Mouse (Mus musculus) liver, embryonic 15.5 days (tissue): ENCODE results near the gene Psmd6. TPM values are rescaled to one million over a fixed set of nuclear protein-coding genes. Genes with fewer than 3 reads are reported as not detected.
A peak's percentile ranks its signal among the peaks of the same experiment; 100 is the strongest.

Experiments used
- ATAC-seq: fragments of 200-750 bp; cut with Nextera tagmentation; 2 replicates; pipeline ENCODE4 v1.8.0; 2017; ENCODE audit warnings: moderate number of reproducible peaks, mild to moderate bottlenecking, moderate library complexity; ENCODE audit not compliant: insufficient read depth
- H3K27ac ChIP-seq: fragments of 300-500 bp; sonication (generic); replicated peaks from 2 replicates; pipeline ENCODE4 v1.5.1; 2015; ENCODE audit warnings: mild to moderate bottlenecking, inconsistent platforms
- H3K27me3 ChIP-seq: fragments of 300-500 bp; sonication (generic); 2 replicates; pipeline ENCODE4 v1.6.1; 2015; ENCODE audit warnings: mild to moderate bottlenecking, inconsistent platforms
- H3K36me3 ChIP-seq: fragments of 300-500 bp; sonication (generic); replicated peaks from 2 replicates; pipeline ENCODE4 v1.6.1; 2015; ENCODE audit warnings: moderate library complexity, mild to moderate bottlenecking, inconsistent platforms
- H3K4me1 ChIP-seq: fragments of 300-500 bp; sonication (generic); replicated peaks from 2 replicates; pipeline ENCODE4 v1.6.1; 2015; ENCODE audit warnings: inconsistent platforms
- H3K4me2 ChIP-seq: fragments of 300-500 bp; sonication (generic); 2 replicates; pipeline ENCODE4 v1.6.1; 2015; ENCODE audit warnings: moderate library complexity, mild to moderate bottlenecking, inconsistent platforms
- H3K4me3 ChIP-seq: fragments of 300-500 bp; sonication (generic); replicated peaks from 2 replicates; pipeline ENCODE4 v1.5.1; 2015; ENCODE audit warnings: mild to moderate bottlenecking, inconsistent platforms
- H3K9ac ChIP-seq: fragments of 300-500 bp; sonication (generic); 2 replicates; pipeline ENCODE4 v1.6.1; 2015; ENCODE audit warnings: moderate library complexity, mild to moderate bottlenecking, inconsistent platforms
- H3K9me3 ChIP-seq: fragments of 300-500 bp; sonication (generic); replicated peaks from 2 replicates; pipeline ENCODE4 v1.6.1; 2016; ENCODE audit warnings: inconsistent platforms
- WGBS: fragments of 180-500 bp; shearing (Covaris S2); methylation state at CpG from one replicate; pipeline ENCODE4 v1.1.7; 2015; ENCODE audit warnings: mixed read lengths; ENCODE audit not compliant: insufficient replicate concordance; 5-methylcytosine and 5-hydroxymethylcytosine counted together
- polyA plus RNA-seq: library from polyadenylated mRNA; unstranded; fragments of >200 nt; fragmentation: Nextera tagmentation; extraction: Ambion mirVana; gene quantifications from 2 replicates; pipeline ENCODE4 v1.2.1, GENCODE M21; 2015

The Psmd6 gene
- 107 and 116 TPM in 2 replicates for polyA plus RNA-seq

DNA sequence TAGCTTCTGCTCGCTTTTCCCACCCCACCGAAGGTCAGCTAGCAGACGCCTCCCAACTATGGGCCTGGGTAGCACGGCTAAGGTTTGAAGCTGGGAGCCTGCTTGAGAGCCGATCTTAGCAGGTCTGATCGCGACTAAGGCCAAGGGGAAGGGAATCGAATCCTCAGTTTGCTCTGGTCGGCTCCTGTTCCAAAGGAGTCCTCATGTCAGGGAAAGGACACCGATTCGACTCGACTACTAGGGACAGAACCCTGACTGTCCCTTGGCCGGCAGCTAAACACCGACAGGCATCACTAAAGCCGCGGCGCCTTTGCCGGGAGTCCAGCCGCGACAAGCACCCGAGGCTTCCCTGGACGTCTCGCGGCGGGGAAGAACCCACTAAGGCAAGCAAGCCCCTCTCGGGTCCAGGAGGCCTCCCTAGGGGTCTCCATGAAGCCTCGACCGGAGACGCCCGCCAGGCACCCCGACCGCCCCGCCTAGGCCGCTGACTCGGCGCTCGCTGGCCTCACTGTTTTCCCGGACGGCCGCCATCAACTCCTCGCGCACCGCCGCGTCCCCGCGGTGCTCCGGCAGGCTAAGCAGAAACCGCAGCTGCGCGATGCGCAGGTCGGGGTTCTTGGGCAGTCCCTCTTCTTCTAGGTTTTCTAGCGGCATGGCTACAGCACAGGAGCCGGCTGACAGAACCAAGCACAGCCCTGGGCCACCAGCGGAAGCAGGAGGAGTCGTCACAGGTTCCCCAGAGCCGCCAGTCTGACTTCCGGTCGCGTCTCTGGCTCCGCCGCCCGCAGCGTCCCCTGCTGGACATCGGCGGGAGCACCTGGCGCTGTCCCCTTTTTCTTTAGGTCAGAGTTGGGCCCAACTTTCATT is at the start of gene Psmd6:
TSS of gene Psmd6 (minus strand) at position 755 of the 867 bp plus-strand sequence.
- peaks cover 16% of the 10 kb centered on the region for H3K4me1 ChIP-seq
- peaks cover 36% of the 10 kb centered on the region for H3K36me3 ChIP-seq
- no peaks in the 10 kb centered on the region for H3K27me3 ChIP-seq
- WGBS: under 1% methylated on average over 67 of the region's 68 CpGs
- ATAC-seq: peak; percentile 93
- H3K27ac ChIP-seq: peak within 1 kb of the TSS; percentile 75
- H3K9me3 ChIP-seq: no peaks in the 10 kb centered on the region
- H3K9ac ChIP-seq: peak within 1 kb of the TSS; percentile 85
- peak within 1 kb of the TSS; percentile 77 for H3K4me2 ChIP-seq
- peak within 1 kb of the TSS; percentile 95 for H3K4me3 ChIP-seq

DNA sequence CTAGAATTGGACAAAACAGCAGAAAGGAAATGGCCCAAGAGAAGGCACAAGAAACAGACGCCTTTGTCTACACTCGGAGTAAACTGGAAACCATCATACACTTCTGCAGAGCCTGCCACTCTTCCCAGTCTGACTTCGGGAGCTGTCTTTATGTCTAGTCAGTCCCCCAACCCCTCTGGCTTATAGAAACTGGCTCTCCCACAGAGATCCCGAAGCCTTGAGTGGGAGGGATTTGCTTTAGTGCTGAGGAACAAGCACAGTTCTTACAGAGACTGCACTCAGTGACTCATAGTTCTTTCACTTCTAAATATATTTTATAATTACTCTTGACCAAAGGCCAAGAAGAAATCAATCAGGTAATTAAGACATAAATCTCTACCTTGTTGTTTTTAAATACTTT is 10.1 kb downstream of the Psmd6 start:
- H3K4me1 ChIP-seq: no peaks in the 10 kb centered on the region
- no peaks in the 10 kb centered on the region for H3K27me3 ChIP-seq
- no peak overlapping the region for H3K4me3 ChIP-seq
- H3K9me3 ChIP-seq: no peaks in the 10 kb centered on the region
- WGBS: 70% methylated on average over 4 of the region's 4 CpGs
- H3K36me3 ChIP-seq: peaks cover 51% of the 10 kb centered on the region
- ATAC-seq: no peak
- no peak overlapping the region for H3K27ac ChIP-seq
- H3K9ac ChIP-seq: no peak overlapping the region
- H3K4me2 ChIP-seq: no peak overlapping the region

- no peaks in the 10 kb centered on the region; the same call in 1 of the 2 replicates for H3K4me1 ChIP-seq
- H3K27me3 ChIP-seq: no peaks in the 10 kb centered on the region
- H3K36me3 ChIP-seq: peaks cover 18% of the 10 kb centered on the region; the same call in 1 of the 2 replicates
- H3K9me3 ChIP-seq: no peaks in the 10 kb centered on the region
- 72% methylated on average over 2 of the region's 2 CpGs for WGBS
- no peak for ATAC-seq
- H3K4me3 ChIP-seq: no peak overlapping the region
- no peak overlapping the region for H3K9ac ChIP-seq
- H3K27ac ChIP-seq: no peak overlapping the region
- H3K4me2 ChIP-seq: no peak overlapping the region
These were observed 15.9 kb downstream of the Psmd6 start for GRCm38 (mm10) chr14:14104930-14105318.

GRCm38 (mm10) chr14:14104213-14104929 is 16.4 kb downstream of the Psmd6 start:
- H3K4me2 ChIP-seq: no peak overlapping the region
- no peak overlapping the region for H3K27ac ChIP-seq
- H3K27me3 ChIP-seq: no peaks in the 10 kb centered on the region
- no peaks in the 10 kb centered on the region; the same call in 1 of the 2 replicates for H3K4me1 ChIP-seq
- no peaks in the 10 kb centered on the region for H3K9me3 ChIP-seq
- peaks cover 20% of the 10 kb centered on the region; the same call in 1 of the 2 replicates for H3K36me3 ChIP-seq
- WGBS: 60% methylated on average over 13 of the region's 13 CpGs
- no peak overlapping the region for H3K4me3 ChIP-seq
- ATAC-seq: no peak
- H3K9ac ChIP-seq: no peak overlapping the region

DNA sequence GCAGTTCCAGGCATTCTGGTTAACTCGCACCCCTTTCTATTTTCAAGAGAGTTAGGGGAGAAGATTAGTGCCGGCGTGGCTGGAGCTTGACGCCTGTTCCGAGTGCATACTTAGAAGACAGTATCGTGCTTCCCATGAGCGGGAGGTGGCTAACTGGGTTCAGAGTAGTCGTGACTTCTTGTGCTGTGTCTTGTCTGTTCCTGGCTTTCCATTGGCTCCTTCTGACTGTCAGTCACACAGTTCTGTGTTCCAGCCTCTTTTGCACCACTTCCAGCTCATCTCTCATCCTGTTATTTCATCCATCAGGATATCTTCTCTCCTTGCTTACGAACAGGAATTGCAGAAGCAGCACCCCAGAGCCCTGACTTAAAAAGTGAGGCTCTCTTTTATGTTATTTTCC is 19.5 kb downstream of the Psmd6 start:
- 77% methylated on average over 9 of the region's 9 CpGs for WGBS
- ATAC-seq: no peak

DNA sequence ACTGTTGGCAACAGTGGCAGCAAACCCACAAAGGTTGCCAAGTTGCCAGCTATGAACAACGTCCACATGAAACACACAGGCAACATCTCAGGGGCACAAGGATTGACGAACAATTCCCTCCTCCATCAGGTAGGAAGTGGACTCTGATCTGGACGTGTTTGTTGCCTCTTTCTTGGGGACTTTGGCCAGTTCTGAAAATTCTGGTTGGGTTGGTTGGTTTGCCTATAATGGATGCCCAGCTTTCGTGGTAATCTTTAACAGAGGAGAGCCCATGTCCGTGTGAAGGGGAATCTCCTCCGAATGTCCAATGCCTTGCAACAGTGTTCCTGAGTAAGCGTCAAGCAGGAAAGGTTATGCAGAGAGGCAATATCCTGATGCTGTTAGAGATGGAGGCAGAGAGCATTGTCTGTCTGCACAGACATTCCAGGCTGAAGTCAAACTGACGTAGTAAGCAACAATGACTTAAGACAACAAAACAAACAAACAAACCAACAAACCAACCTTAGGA is 20.0 kb downstream of the Psmd6 start:
- Histone ChIP-seq H3K4me2 (no peak overlapping the region), H3K4me3 (no peak overlapping the region), H3K27me3 (no peaks in the 10 kb centered on the region), H3K9me3 (no peaks in the 10 kb centered on the region), H3K4me1 (no peaks in the 10 kb centered on the region; the same call in 1 of the 2 replicates), H3K36me3 (peaks cover 37% of the 10 kb centered on the region), H3K27ac (no peak overlapping the region), H3K9ac (no peak overlapping the region)
- 69% methylated on average over 8 of the region's 8 CpGs for WGBS
- no peak for ATAC-seq

More for the DNA sequence above, 19.5 kb downstream of the Psmd6 start:
- Histone ChIP-seq H3K4me1 (no peaks in the 10 kb centered on the region; the same call in 1 of the 2 replicates), H3K36me3 (peaks cover 32% of the 10 kb centered on the region), H3K27me3 (no peaks in the 10 kb centered on the region), H3K9ac (no peak overlapping the region), H3K4me3 (no peak overlapping the region), H3K9me3 (no peaks in the 10 kb centered on the region), H3K4me2 (no peak overlapping the region), H3K27ac (no peak overlapping the region)

GRCm38 (mm10) chr14:14098330-14098980 is 22.3 kb downstream of the Psmd6 start:
- H3K9me3 ChIP-seq: no peaks in the 10 kb centered on the region
- H3K4me3 ChIP-seq: no peak overlapping the region
- WGBS: 21% methylated on average over 10 of the region's 10 CpGs
- H3K27ac ChIP-seq: no peak overlapping the region
- no peak overlapping the region for H3K9ac ChIP-seq
- ATAC-seq: peak; percentile 57; the same call in 1 of the 2 replicates
- H3K27me3 ChIP-seq: no peaks in the 10 kb centered on the region
- peaks cover 40% of the 10 kb centered on the region for H3K36me3 ChIP-seq
- no peaks in the 10 kb centered on the region; the same call in 1 of the 2 replicates for H3K4me1 ChIP-seq
- H3K4me2 ChIP-seq: no peak overlapping the region

DNA sequence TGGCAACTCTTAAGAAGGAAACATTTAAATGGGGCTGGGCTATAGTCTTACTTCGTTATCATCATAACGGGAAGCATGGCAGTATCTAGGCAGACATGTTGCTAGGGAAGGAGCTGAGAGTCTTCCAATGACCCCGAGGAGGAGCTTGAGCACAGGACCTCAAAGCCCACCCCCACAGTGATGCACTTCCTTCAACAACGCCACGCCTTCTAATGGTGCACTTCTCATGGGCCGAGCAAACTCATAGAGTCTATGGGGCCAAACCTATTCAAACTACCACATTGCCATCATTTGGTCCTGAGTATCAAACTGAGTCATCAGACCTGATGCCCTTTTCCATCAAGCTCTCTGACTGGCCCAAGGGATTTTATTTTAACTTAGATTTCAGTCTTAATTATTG is 30.2 kb downstream of the Psmd6 start:
- Histone ChIP-seq H3K4me2 (no peak overlapping the region), H3K27ac (no peak overlapping the region), H3K4me1 (peaks cover 18% of the 10 kb centered on the region), H3K36me3 (peaks cover 25% of the 10 kb centered on the region), H3K9ac (no peak overlapping the region), H3K9me3 (no peaks in the 10 kb centered on the region), H3K4me3 (no peak overlapping the region), H3K27me3 (no peaks in the 10 kb centered on the region)
- ATAC-seq: no peak
- WGBS: 71% methylated on average over 6 of the region's 6 CpGs

GRCm38 (mm10) chr14:14088016-14088791 is 32.6 kb downstream of the Psmd6 start:
- no peaks in the 10 kb centered on the region for H3K9me3 ChIP-seq
- 0 out of 2 replicates have a peak overlapping the region, but pooled peaks have one; percentile 19 for H3K4me2 ChIP-seq
- peak overlapping the region; percentile 58 for H3K27ac ChIP-seq
- no peak overlapping the region for H3K4me3 ChIP-seq
- H3K9ac ChIP-seq: no peak overlapping the region
- ATAC-seq: peak; percentile 71
- 13% methylated on average over 9 of the region's 9 CpGs for WGBS
- no peaks in the 10 kb centered on the region for H3K27me3 ChIP-seq
- H3K36me3 ChIP-seq: peaks cover 19% of the 10 kb centered on the region
- H3K4me1 ChIP-seq: peaks cover 18% of the 10 kb centered on the region

DNA sequence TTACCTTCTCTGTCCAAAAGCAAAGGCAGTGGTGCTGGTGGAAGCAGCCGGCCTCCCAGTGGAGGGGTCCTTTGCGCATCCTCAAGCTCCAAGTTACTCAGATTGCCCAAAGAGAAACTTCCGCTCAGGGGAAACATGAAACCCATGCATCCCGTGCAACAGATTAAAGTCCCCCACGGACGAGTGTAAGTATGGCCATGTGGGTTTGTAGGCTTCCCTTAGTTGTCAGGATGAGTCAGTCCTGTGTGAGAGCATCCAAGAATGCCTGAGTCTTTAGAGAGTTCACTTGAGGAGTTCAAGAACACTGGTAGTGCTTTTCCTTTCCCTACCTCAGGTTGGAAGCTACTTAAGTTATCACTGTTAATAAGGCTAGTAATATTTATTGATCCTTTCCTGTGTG is 33.4 kb downstream of the Psmd6 start:
- no peak for ATAC-seq
- Histone ChIP-seq H3K36me3 (peaks cover 15% of the 10 kb centered on the region), H3K27me3 (no peaks in the 10 kb centered on the region), H3K4me2 (no peak overlapping the region), H3K9me3 (no peaks in the 10 kb centered on the region), H3K4me3 (no peak overlapping the region), H3K9ac (no peak overlapping the region), H3K4me1 (peaks cover 18% of the 10 kb centered on the region), H3K27ac (no peak overlapping the region)
- 46% methylated on average over 6 of the region's 6 CpGs for WGBS
